Mouse (Mus musculus) liver, adult 2 months (tissue): ENCODE results near the gene Smchd1.
"Not testable (repeated sequence)": the region's sequence is repeated elsewhere in the genome, so short reads cannot be mapped to it uniquely, and the experiment has no call there.

Experiments
- CTCF ChIP-seq: fragments of 200-500 bp; IDR thresholded peaks from 2 replicates; pipeline ENCODE4 v1.5.1; 2011; ENCODE audit warnings: low read depth, low read length, control low read depth
- POLR2A ChIP-seq: fragments of 200-500 bp; IDR thresholded peaks from 2 replicates; pipeline ENCODE4 v1.6.1; 2011; ENCODE audit warnings: low read length, control low read depth; ENCODE audit not compliant: insufficient read depth; ENCODE audit errors: extremely low read depth

- not testable (repeated sequence) for TF ChIP-seq CTCF, POLR2A
These were observed 52.6 kb downstream of the Smchd1 start for GRCm38 (mm10) chr17:71422502-71422901.
